In the genomic region with DNA sequence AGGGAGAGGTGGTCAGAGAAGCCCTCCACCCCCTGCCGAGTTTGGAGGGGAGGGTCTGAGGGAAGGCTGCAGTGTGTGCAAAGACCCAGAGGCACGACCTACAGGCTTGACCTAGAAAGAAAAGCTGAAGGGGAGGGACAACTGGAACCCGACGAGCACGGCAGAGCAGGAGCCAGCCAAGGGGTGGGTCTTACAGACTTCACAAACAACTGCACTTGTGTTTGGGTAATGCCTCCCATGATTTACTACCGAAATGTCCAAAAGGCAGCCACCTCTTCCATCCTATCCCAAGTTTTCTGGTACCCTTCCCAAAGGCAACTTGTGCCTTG, we compare ENCODE assay signal across 11 mouse cellular contexts. TPM values are rescaled to one million over a fixed set of nuclear protein-coding genes. Genes with fewer than 3 reads are reported as not detected.
DNase-seq lines count a peak whose midpoint lies in the region; ATAC-seq lines count a peak whose summit lies in the region.
"Had no signal": no experiment of that assay in that cellular context is flagged by ENCODE, and none has a peak within 500 bp of the region (broad histone marks: within the 10 kb centered on the region; RNA-seq: fewer than 3 reads in every experiment).

No protein-coding gene starts in this region.

- H3K27me3 ChIP-seq in kidney, embryonic 16.5 days (ENCODE audit: insufficient read depth, low read length): peaks cover 63% of the 10 kb centered on the region
- peaks cover 56% of the 10 kb centered on the region for H3K27me3 ChIP-seq in embryonic facial prominence, embryonic 15.5 days
- peaks cover 62% of the 10 kb centered on the region for H3K27me3 ChIP-seq in intestine, embryonic 15.5 days (replicated peaks)
- H3K27me3 ChIP-seq in neural tube, embryonic 14.5 days (ENCODE audit: control insufficient read depth, insufficient read depth, low read length): peaks cover 17% of the 10 kb centered on the region

- no peak for DNase-seq in kidney, adult 18-20 months
- DNase-seq in spleen, postnatal 14 days (ENCODE audit: low spot score in 2 of 2): no peak
- no peak for DNase-seq in kidney, postnatal 36 days

- H3K4me3 ChIP-seq in kidney, embryonic 16.5 days (ENCODE audit: low read length): no peak overlapping the region
- H3K4me3 ChIP-seq in embryonic facial prominence, embryonic 15.5 days (replicated peaks): peak overlapping the region; percentile 28; the same call in 1 of the 2 replicates
- no peak overlapping the region for H3K4me3 ChIP-seq in intestine, embryonic 15.5 days (replicated peaks)
- H3K4me3 ChIP-seq in neural tube, embryonic 14.5 days (ENCODE audit: low read depth, low read length): no peak overlapping the region

- H3K36me3 ChIP-seq in kidney, embryonic 16.5 days (ENCODE audit: insufficient read depth, low read length): no peaks in the 10 kb centered on the region
- H3K36me3 ChIP-seq in embryonic facial prominence, embryonic 15.5 days: no peaks in the 10 kb centered on the region
- H3K36me3 ChIP-seq in intestine, embryonic 15.5 days: no peaks in the 10 kb centered on the region
- H3K36me3 ChIP-seq in neural tube, embryonic 14.5 days (ENCODE audit: control insufficient read depth, insufficient read depth, low read length): no peaks in the 10 kb centered on the region
- H3K36me3 ChIP-seq: G1E had no signal

- ATAC-seq in kidney, embryonic 16.5 days (ENCODE audit: low FRiP score, low TSS enrichment): no peak
- ATAC-seq in embryonic facial prominence, embryonic 15.5 days (ENCODE audit: insufficient number of reproducible peaks, low FRiP score, low TSS enrichment, low read depth): no peak
- no peak for ATAC-seq in intestine, embryonic 15.5 days
- ATAC-seq in neural tube, embryonic 14.5 days (ENCODE audit: low read depth): 0 out of 2 replicates have a peak, but pooled peaks have one; percentile 1
- no peak for ATAC-seq in megakaryocyte-erythroid progenitor cell, adult 5-6 weeks (replicated peaks; ENCODE audit: low FRiP score, low TSS enrichment, poor library complexity, severe bottlenecking)

- no peak overlapping the region for H3K27ac ChIP-seq in kidney, embryonic 16.5 days (ENCODE audit: low read length)
- no peak overlapping the region for H3K27ac ChIP-seq in embryonic facial prominence, embryonic 15.5 days (replicated peaks)
- H3K27ac ChIP-seq in intestine, embryonic 15.5 days: no peak overlapping the region
- peak overlapping the region; percentile 87 for H3K27ac ChIP-seq in neural tube, embryonic 14.5 days (ENCODE audit: low read depth, low read length)

- H3K4me1 ChIP-seq in kidney, embryonic 16.5 days (ENCODE audit: insufficient read depth, low read length): peaks cover 38% of the 10 kb centered on the region
- peaks cover 54% of the 10 kb centered on the region for H3K4me1 ChIP-seq in embryonic facial prominence, embryonic 15.5 days
- H3K4me1 ChIP-seq in intestine, embryonic 15.5 days (replicated peaks): peaks cover 18% of the 10 kb centered on the region
- H3K4me1 ChIP-seq in neural tube, embryonic 14.5 days (ENCODE audit: control insufficient read depth, insufficient read depth, low read length): peaks cover 52% of the 10 kb centered on the region

- 1% methylated on average over 6 of the region's 6 CpGs for WGBS in kidney, embryonic 16.5 days
- WGBS in embryonic facial prominence, embryonic 15.5 days: 4% methylated on average over 6 of the region's 6 CpGs
- WGBS in intestine, embryonic 15.5 days: 5% methylated on average over 6 of the region's 6 CpGs
- WGBS in neural tube, embryonic 14.5 days: under 1% methylated on average over 6 of the region's 6 CpGs

- H3K4me2 ChIP-seq in kidney, embryonic 16.5 days (replicated peaks; ENCODE audit: low read depth, low read length): peak overlapping the region; percentile 51
- H3K4me2 ChIP-seq in embryonic facial prominence, embryonic 15.5 days (replicated peaks): peak overlapping the region; percentile 45; the same call in 1 of the 2 replicates
- peak overlapping the region; percentile 59; the same call in 1 of the 2 replicates for H3K4me2 ChIP-seq in intestine, embryonic 15.5 days (replicated peaks)
- H3K4me2 ChIP-seq in neural tube, embryonic 14.5 days (ENCODE audit: low read depth, low read length): peak overlapping the region; percentile 35; the same call in 1 of the 2 replicates

- H3K9me3 ChIP-seq in kidney, embryonic 16.5 days (ENCODE audit: low read length): no peaks in the 10 kb centered on the region
- H3K9me3 ChIP-seq in embryonic facial prominence, embryonic 15.5 days (replicated peaks): no peaks in the 10 kb centered on the region
- H3K9me3 ChIP-seq in intestine, embryonic 15.5 days: no peaks in the 10 kb centered on the region
- no peaks in the 10 kb centered on the region for H3K9me3 ChIP-seq in neural tube, embryonic 14.5 days (ENCODE audit: control insufficient read depth, low read length)
- H3K9me3 ChIP-seq: G1E had no signal

- H3K9ac ChIP-seq in kidney, embryonic 16.5 days (replicated peaks; ENCODE audit: low read length): no peak overlapping the region
- H3K9ac ChIP-seq in embryonic facial prominence, embryonic 15.5 days: no peak overlapping the region
- no peak overlapping the region for H3K9ac ChIP-seq in intestine, embryonic 15.5 days
- H3K9ac ChIP-seq in neural tube, embryonic 14.5 days (replicated peaks; ENCODE audit: low read depth, low read length): no peak overlapping the region; the same call in 1 of the 2 replicates

RNA-seq across cellular contexts. Expression of a gene that starts 58.9 kb away (rescaled TPM):
- polyA plus RNA-seq in kidney, embryonic 16.5 days (2015; fragmentation: Nextera tagmentation; extraction: Ambion mirVana): 0.94 and 1.3 TPM in 2 replicates
- 0.59 and 0.67 TPM in 2 replicates for polyA plus RNA-seq in embryonic facial prominence, embryonic 15.5 days (2015; fragmentation: Nextera tagmentation; extraction: Ambion mirVana)
- 0.05 TPM in 1 of 2 replicates, not detected in the other for polyA plus RNA-seq in intestine, embryonic 15.5 days (2015; fragmentation: Nextera tagmentation; extraction: Ambion mirVana)
- polyA plus RNA-seq in neural tube, embryonic 14.5 days (2014; fragmentation: Nextera tagmentation; extraction: Ambion mirVana): 13.1 and 16.3 TPM in 2 replicates
- total RNA-seq in megakaryocyte-erythroid progenitor cell, adult 5-6 weeks (2014; fragmentation: Nextera tagmentation): not detected in 2 replicates
- total RNA-seq in megakaryocyte-erythroid progenitor cell, adult 5-6 weeks (2017): not detected in 2 replicates
- total RNA-seq: neutrophil, adult 5-6 weeks had no signal
- polyA plus RNA-seq: G1E; stomach, embryonic 14.5 days had no signal
